Mouse (Mus musculus): ENCODE results near the gene Cdh23. TPM values are rescaled to one million over a fixed set of nuclear protein-coding genes. Genes with fewer than 3 reads are reported as not detected.

Gene Cdh23
- polyA plus RNA-seq, 1 experiment from 2014 or later, result 0.26 TPM

DNA sequence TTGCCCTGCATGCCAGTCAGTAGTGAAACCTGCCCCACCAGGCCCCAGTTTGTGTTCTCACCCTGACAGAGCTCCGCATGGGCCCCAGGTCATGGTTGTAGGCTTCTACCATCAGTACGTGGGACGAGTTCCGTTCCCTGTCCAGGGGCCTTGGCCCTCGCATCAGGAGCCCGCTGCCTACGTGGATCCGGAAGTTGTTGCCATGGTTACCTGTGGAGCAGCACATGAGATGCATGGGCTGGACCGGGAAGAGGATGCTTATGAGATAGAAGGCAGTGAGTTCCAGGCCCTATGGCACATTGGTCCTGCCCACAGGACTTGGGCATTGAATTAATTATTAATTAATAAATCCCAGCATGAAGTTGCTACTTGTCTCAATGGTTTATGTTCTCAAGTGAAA lies 304.6 kb downstream of the Cdh23 start:
- no peak for TF ChIP-seq CTCF (IDR thresholded peaks at IDR 0.05; ENCODE audit: low read depth)
- Histone ChIP-seq H3K27me3 (replicated peaks; ENCODE audit: control insufficient read depth, insufficient read depth, low read length) (no peaks in the 10 kb centered on the region), H3K4me1 (replicated peaks; ENCODE audit: control insufficient read depth, insufficient read depth, low read length) (no peaks in the 10 kb centered on the region), H3K4me3 (ENCODE audit: low read depth, low read length) (no peak overlapping the region), H3K36me3 (ENCODE audit: control insufficient read depth, insufficient read depth) (no peaks in the 10 kb centered on the region), H3K27ac (ENCODE audit: low read depth, low read length) (no peak overlapping the region), H3K4me2 (replicated peaks; ENCODE audit: low read depth) (no peak overlapping the region), H3K9ac (ENCODE audit: low read depth, low read length) (no peak overlapping the region), H3K9me3 (ENCODE audit: control insufficient read depth) (no peaks in the 10 kb centered on the region)
- 94% methylated on average over 9 of the region's 9 CpGs for WGBS
- no peak for ATAC-seq

DNA sequence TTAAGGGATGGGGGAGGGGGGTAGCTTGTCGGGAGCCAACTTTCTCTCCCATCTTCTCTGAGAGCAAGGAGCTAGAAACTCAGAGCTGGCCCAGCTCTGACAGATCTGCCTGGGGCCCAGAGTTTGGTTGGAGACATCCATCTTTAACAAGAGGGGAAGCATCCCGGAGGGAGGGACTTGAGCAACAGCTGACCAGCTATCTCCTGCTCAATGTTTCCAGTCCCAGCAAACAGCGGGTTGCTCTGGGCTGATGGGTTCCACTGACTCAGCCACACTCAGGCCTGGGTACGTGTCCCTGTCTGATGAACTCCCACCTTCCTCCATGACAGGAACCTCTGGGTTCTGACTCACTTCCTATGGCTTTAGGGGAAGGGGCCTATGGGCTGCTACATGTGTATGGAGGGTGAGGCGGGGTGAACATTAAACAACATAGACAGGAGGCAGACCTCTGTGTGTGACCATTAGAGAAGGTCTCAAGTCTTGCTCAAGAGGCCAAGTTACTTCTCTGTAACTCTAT lies 305.3 kb downstream of the Cdh23 start:
- Histone ChIP-seq H3K4me3 (ENCODE audit: low read depth, low read length) (no peak overlapping the region), H3K27ac (ENCODE audit: low read depth, low read length) (no peak overlapping the region), H3K4me1 (replicated peaks; ENCODE audit: control insufficient read depth, insufficient read depth, low read length) (no peaks in the 10 kb centered on the region), H3K9me3 (ENCODE audit: control insufficient read depth) (no peaks in the 10 kb centered on the region), H3K27me3 (replicated peaks; ENCODE audit: control insufficient read depth, insufficient read depth, low read length) (no peaks in the 10 kb centered on the region), H3K4me2 (replicated peaks; ENCODE audit: low read depth) (no peak overlapping the region), H3K9ac (ENCODE audit: low read depth, low read length) (no peak overlapping the region), H3K36me3 (ENCODE audit: control insufficient read depth, insufficient read depth) (no peaks in the 10 kb centered on the region)
- WGBS, result 70% methylated on average over 5 of the region's 5 CpGs
- TF ChIP-seq CTCF (IDR thresholded peaks at IDR 0.05; ENCODE audit: low read depth), result no peak
- no peak for ATAC-seq

DNA sequence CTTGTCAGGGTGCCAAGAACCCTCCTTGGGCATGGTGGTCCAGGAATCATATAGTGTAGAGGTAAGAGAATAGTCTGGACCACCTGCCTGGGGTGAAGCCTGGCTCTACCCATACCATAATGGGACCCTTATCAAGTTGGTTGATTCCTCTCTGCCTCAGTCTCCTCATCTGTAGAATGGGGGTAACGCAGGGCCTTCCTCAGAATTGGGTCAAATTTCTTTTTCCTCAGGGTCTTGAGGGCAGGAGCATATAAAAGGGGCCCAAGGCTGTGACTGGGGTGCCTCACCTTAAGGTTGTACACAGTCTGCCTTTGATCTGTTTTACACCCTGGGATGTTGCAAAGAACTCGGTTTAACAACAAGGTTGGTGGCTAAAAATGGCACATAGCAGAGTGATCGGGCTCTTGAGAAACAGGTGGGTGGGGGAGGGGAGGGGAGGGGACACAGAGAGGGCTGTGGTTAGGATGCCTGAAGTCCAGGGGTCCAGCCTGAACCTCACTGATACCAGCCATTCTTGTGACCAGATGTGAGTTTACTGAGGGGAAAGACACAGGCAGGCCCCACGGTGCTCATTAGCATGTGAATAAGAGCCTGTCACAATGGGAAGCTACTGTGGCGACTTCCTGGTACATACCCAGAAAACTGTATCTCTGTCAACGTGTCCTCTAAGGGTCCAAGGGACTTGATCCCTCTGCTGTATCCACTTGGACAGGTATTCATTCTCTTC lies 305.9 kb downstream of the Cdh23 start:
- 64% methylated on average over 6 of the region's 6 CpGs for WGBS
- Histone ChIP-seq H3K36me3 (ENCODE audit: control insufficient read depth, insufficient read depth) (no peaks in the 10 kb centered on the region), H3K9ac (ENCODE audit: low read depth, low read length) (no peak overlapping the region), H3K4me1 (replicated peaks; ENCODE audit: control insufficient read depth, insufficient read depth, low read length) (no peaks in the 10 kb centered on the region), H3K4me3 (ENCODE audit: low read depth, low read length) (no peak overlapping the region), H3K27me3 (replicated peaks; ENCODE audit: control insufficient read depth, insufficient read depth, low read length) (no peaks in the 10 kb centered on the region), H3K27ac (ENCODE audit: low read depth, low read length) (no peak overlapping the region), H3K9me3 (ENCODE audit: control insufficient read depth) (no peaks in the 10 kb centered on the region), H3K4me2 (replicated peaks; ENCODE audit: low read depth) (no peak overlapping the region)
- TF ChIP-seq CTCF (IDR thresholded peaks at IDR 0.05; ENCODE audit: low read depth), result no peak
- ATAC-seq, result no peak

DNA sequence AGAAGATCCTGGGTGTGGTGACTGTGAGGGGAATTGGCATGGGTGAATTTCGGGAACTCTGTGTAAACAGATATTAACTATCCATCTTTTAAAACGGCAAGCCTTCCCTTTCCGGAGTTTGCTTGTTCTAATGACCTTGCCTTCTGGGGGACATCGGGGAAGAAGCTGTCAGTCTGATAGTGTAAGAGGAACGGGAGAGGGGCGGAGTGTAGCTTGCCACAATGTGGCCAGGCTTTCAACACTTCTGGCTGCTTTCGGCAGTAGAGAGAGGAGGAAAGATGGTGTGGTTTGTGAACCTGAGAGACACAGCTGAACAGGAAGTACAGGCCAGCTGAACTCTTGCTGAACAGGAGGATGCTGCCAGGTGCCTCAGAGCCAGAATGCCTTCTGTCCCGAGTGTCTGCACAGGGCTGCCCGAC lies 306.8 kb downstream of the Cdh23 start:
- Histone ChIP-seq H3K36me3 (ENCODE audit: control insufficient read depth, insufficient read depth) (no peaks in the 10 kb centered on the region), H3K4me3 (ENCODE audit: low read depth, low read length) (no peak overlapping the region), H3K9ac (ENCODE audit: low read depth, low read length) (no peak overlapping the region), H3K9me3 (ENCODE audit: control insufficient read depth) (no peaks in the 10 kb centered on the region), H3K4me1 (replicated peaks; ENCODE audit: control insufficient read depth, insufficient read depth, low read length) (no peaks in the 10 kb centered on the region), H3K4me2 (replicated peaks; ENCODE audit: low read depth) (no peak overlapping the region), H3K27me3 (replicated peaks; ENCODE audit: control insufficient read depth, insufficient read depth, low read length) (no peaks in the 10 kb centered on the region), H3K27ac (ENCODE audit: low read depth, low read length) (no peak overlapping the region)
- TF ChIP-seq CTCF (IDR thresholded peaks at IDR 0.05; ENCODE audit: low read depth), result no peak
- ATAC-seq, result no peak
- WGBS, result 22% methylated on average over 9 of the region's 9 CpGs

DNA sequence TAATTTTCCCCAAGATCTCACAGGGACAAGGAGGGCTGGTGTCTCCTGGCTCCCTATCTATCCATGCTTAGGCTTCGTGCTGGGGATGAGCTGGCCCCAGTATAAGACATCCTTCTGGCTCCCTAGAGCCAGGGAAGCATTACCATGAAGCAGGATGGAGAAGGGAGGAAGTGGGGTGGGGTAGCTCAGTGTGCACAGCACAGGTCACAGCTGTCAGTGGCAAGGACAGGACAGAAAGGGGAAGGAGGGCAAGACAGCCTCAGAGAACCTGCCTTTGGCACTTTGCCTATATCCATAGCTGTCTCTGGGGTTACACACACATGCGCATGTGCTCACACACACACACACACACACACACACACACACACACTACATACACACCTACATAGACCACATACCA lies 308.0 kb downstream of the Cdh23 start:
- ATAC-seq, result no peak
- H3K4me3 ChIP-seq (ENCODE audit: low read depth, low read length), result no peak overlapping the region
- TF ChIP-seq CTCF (IDR thresholded peaks at IDR 0.05; ENCODE audit: low read depth), result no peak
- H3K9me3 ChIP-seq (ENCODE audit: control insufficient read depth), result no peaks in the 10 kb centered on the region
- H3K4me2 ChIP-seq (replicated peaks; ENCODE audit: low read depth), result no peak overlapping the region
- 83% methylated on average over 2 of the region's 2 CpGs for WGBS
- no peaks in the 10 kb centered on the region for H3K4me1 ChIP-seq (replicated peaks; ENCODE audit: control insufficient read depth, insufficient read depth, low read length)
- H3K36me3 ChIP-seq (ENCODE audit: control insufficient read depth, insufficient read depth), result no peaks in the 10 kb centered on the region
- H3K27ac ChIP-seq (ENCODE audit: low read depth, low read length), result no peak overlapping the region
- no peaks in the 10 kb centered on the region for H3K27me3 ChIP-seq (replicated peaks; ENCODE audit: control insufficient read depth, insufficient read depth, low read length)
- H3K9ac ChIP-seq (ENCODE audit: low read depth, low read length), result no peak overlapping the region

DNA sequence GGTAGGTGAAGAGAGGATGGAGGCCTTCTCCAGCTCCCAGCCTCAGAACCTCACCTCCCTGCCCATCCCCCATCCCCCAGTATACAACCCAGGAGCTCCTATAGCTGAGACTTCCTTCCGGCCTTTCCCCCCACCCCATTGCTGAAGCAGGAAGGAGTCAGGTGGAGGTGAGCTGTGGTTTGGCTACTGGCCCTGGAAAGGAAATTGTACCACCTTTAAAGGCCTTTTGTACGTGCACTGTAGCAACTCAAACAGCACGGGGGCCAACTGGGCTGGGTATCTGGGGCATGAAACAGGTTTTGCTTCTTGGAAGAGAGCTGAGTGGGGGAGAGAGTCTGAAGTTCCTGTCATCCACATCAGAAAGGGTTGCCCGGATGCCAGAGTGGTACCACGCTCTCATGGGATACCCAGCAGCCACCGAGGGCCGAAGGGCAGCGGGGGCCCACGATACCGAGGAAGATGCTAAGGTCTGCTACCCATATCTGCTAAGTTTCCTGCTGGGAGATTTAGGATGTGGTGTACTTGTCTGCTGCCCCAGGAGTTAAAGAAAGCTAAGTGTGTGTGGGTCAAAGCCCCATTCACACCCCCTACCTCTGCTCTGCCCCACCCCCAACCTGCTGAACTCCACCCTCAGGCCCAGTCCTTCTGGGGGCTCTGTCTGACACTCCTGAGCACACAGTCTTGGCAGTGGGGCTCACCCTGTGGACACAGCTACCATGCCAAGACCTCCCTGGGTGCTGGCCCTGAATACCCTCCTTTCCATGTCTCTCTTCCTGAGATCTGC lies 315.0 kb downstream of the Cdh23 start:
- 81% methylated on average over 10 of the region's 10 CpGs for WGBS
- no peaks in the 10 kb centered on the region for H3K36me3 ChIP-seq (ENCODE audit: control insufficient read depth, insufficient read depth)
- H3K9ac ChIP-seq (ENCODE audit: low read depth, low read length), result no peak overlapping the region
- no peaks in the 10 kb centered on the region for H3K27me3 ChIP-seq (replicated peaks; ENCODE audit: control insufficient read depth, insufficient read depth, low read length)
- no peaks in the 10 kb centered on the region for H3K4me1 ChIP-seq (replicated peaks; ENCODE audit: control insufficient read depth, insufficient read depth, low read length)
- H3K9me3 ChIP-seq (ENCODE audit: control insufficient read depth), result no peaks in the 10 kb centered on the region
- no peak overlapping the region for H3K4me3 ChIP-seq (ENCODE audit: low read depth, low read length)
- no peak for TF ChIP-seq CTCF (IDR thresholded peaks at IDR 0.05; ENCODE audit: low read depth)
- no peak overlapping the region for H3K4me2 ChIP-seq (replicated peaks; ENCODE audit: low read depth)
- no peak overlapping the region for H3K27ac ChIP-seq (ENCODE audit: low read depth, low read length)
- no peak for ATAC-seq

All from intestine, postnatal 0 days (tissue).